Mouse (Mus musculus) testis, adult 2 months (tissue): ENCODE data around the gene Heg1. TPM values are rescaled to one million over a fixed set of nuclear protein-coding genes. Genes with fewer than 3 reads are reported as not detected.

Experiments used
- H3K27ac ChIP-seq: fragments of 200-500 bp; 2 replicates; pipeline ENCODE4 v1.5.1; 2012; ENCODE audit warnings: low read depth, low read length; ENCODE audit not compliant: control insufficient read depth, insufficient read depth
- H3K27me3 ChIP-seq: fragments of 200-500 bp; 2 replicates; pipeline ENCODE4 v1.6.1; 2012; ENCODE audit warnings: mild to moderate bottlenecking, low read length, moderate library complexity; ENCODE audit not compliant: control insufficient read depth, insufficient read depth
- H3K36me3 ChIP-seq: fragments of 200-500 bp; 2 replicates; pipeline ENCODE4 v1.6.1; 2012; ENCODE audit warnings: mild to moderate bottlenecking, low read length; ENCODE audit not compliant: control insufficient read depth, insufficient read depth
- H3K4me1 ChIP-seq: fragments of 200-500 bp; 2 replicates; pipeline ENCODE4 v1.6.1; 2012; ENCODE audit warnings: low read length; ENCODE audit not compliant: control insufficient read depth, insufficient read depth
- H3K4me3 ChIP-seq: fragments of 200-500 bp; 2 replicates; pipeline ENCODE4 v1.5.1; 2012; ENCODE audit warnings: low read depth, mild to moderate bottlenecking, low read length, moderate library complexity, mixed read lengths; ENCODE audit not compliant: control insufficient read depth
- CTCF ChIP-seq: fragments of 200-500 bp; IDR thresholded peaks from 2 replicates; pipeline ENCODE4 v1.5.1; 2012; ENCODE audit warnings: low read depth, mild to moderate bottlenecking, inconsistent platforms, low read length, moderate library complexity; ENCODE audit not compliant: control insufficient read depth, insufficient read depth, insufficient replicate concordance
- POLR2A ChIP-seq: fragments of 200-500 bp; IDR thresholded peaks from 2 replicates; pipeline ENCODE4 v1.6.1; 2012; ENCODE audit warnings: low read depth, mild to moderate bottlenecking, inconsistent platforms, low read length, moderate library complexity; ENCODE audit not compliant: control insufficient read depth
- polyA plus RNA-seq: library from polyadenylated mRNA; depleted of rRNA; stranded (reverse); fragments of >200 nt; gene quantifications from 2 replicates; pipeline ENCODE4 v1.2.3, GENCODE M21; 2012

Heg1 gene
- polyA plus RNA-seq, 1 experiment, result 12.9 TPM

DNA sequence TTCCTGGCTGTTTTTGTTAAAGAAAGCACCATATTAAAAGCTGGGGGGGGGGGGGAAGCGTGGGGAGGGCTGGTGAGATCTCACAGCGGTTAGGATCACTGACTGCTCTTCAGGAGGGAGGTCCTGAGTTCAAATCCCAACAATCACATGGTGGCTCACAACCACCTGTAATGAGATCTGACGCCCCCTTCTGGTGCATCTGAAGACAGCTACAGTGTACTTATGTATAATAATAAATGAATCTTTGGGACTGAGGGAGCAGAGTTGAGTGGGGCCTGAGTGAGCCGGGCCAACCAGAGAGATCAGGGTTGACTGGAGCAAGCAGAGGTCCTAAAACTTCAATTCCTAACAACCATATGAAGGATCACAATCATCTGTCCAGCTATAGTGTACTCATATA, 12.0 kb upstream of the Heg1 start:
- Histone ChIP-seq H3K27me3 (no peaks in the 10 kb centered on the region), H3K4me1 (peaks cover 5% of the 10 kb centered on the region)
- TF ChIP-seq POLR2A (no peak), CTCF (no peak)

DNA sequence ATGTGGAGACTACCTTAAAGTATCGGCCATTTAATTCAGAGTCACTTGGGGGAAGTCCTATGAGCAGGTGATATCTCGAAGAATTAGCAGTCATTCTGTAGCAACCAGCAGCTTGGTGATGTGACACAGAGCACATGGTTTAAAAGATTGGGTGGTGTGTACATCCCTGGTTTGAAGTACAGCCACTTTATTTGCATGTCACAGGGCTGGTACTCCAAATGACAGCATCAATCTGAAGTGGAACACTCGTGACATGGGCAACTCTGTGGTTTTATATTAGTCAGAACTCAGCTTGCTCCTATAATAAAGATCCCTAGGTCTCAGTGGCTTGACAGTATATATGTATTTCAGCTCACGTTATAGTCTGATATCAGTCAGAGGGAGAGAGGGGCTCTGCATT, 11.5 kb upstream of the Heg1 start:
- Histone ChIP-seq H3K4me1 (peaks cover 6% of the 10 kb centered on the region), H3K27ac (no peak overlapping the region), H3K36me3 (no peaks in the 10 kb centered on the region), H3K4me3 (no peak overlapping the region), H3K27me3 (no peaks in the 10 kb centered on the region)
- no peak for TF ChIP-seq CTCF

More for the DNA sequence above, 12.0 kb upstream of the Heg1 start:
- no peaks in the 10 kb centered on the region for H3K36me3 ChIP-seq
- H3K4me3 ChIP-seq, result no peak overlapping the region
- no peak overlapping the region for H3K27ac ChIP-seq

GRCm38 (mm10) chr16:33673530-33674109, 10.6 kb upstream of the Heg1 start:
- Histone ChIP-seq H3K4me3 (no peak overlapping the region), H3K4me1 (peaks cover 6% of the 10 kb centered on the region), H3K27ac (no peak overlapping the region), H3K36me3 (no peaks in the 10 kb centered on the region), H3K27me3 (no peaks in the 10 kb centered on the region)
- TF ChIP-seq CTCF (no peak), POLR2A (no peak)

- Histone ChIP-seq H3K4me1 (peaks cover 6% of the 10 kb centered on the region), H3K27ac (peak overlapping the region; percentile 64), H3K36me3 (no peaks in the 10 kb centered on the region), H3K27me3 (no peaks in the 10 kb centered on the region), H3K4me3 (no peak overlapping the region)
- TF ChIP-seq POLR2A (no peak), CTCF (no peak)
Observed at GRCm38 (mm10) chr16:33675151-33675847, 8.9 kb upstream of the Heg1 start.

DNA sequence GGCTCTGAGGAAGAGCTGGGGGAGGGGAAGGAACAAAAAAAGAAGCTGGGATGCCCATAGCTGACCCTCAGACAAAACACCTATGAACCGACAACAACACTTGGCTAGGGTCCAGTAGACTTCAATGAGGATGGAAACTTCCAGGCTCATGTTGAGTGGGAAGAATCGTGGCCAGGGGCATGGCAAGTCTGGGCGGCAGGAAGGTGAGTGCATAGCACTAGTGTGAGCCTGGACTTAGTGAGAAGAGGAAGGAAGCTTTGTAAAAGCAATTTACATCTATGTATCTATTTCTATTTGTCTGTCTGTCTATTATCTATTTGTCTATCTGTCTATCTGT, 8.4 kb upstream of the Heg1 start:
- peak overlapping the region; percentile 64 for H3K27ac ChIP-seq

GRCm38 (mm10) chr16:33676347-33677312, 7.5 kb upstream of the Heg1 start:
- TF ChIP-seq POLR2A (no peak), CTCF (no peak)
- Histone ChIP-seq H3K4me1 (peaks cover 8% of the 10 kb centered on the region), H3K27me3 (no peaks in the 10 kb centered on the region), H3K27ac (peak overlapping the region; percentile 85), H3K36me3 (no peaks in the 10 kb centered on the region), H3K4me3 (no peak overlapping the region)

More for the DNA sequence above, 8.4 kb upstream of the Heg1 start:
- no peak for TF ChIP-seq CTCF
- no peak for TF ChIP-seq POLR2A
- Histone ChIP-seq H3K4me1 (peaks cover 6% of the 10 kb centered on the region), H3K27me3 (no peaks in the 10 kb centered on the region), H3K36me3 (no peaks in the 10 kb centered on the region), H3K4me3 (no peak overlapping the region)

GRCm38 (mm10) chr16:33677313-33677690, 6.9 kb upstream of the Heg1 start:
- H3K4me1 ChIP-seq, result peaks cover 8% of the 10 kb centered on the region
- TF ChIP-seq POLR2A (no peak), CTCF (no peak)
- H3K36me3 ChIP-seq, result no peaks in the 10 kb centered on the region
- H3K4me3 ChIP-seq, result no peak overlapping the region
- peak overlapping the region; percentile 42 for H3K27ac ChIP-seq
- H3K27me3 ChIP-seq, result no peaks in the 10 kb centered on the region
